Mouse (Mus musculus): ENCODE results near the gene Fbxw8. TPM values are rescaled to one million over a fixed set of nuclear protein-coding genes. Genes with fewer than 3 reads are reported as not detected.

Gene Fbxw8
- polyA plus RNA-seq, 1 experiment: 37.1 TPM

- no peaks in the 10 kb centered on the region for H3K9me3 ChIP-seq (replicated peaks; ENCODE audit: control insufficient read depth, insufficient read depth, low read length, poor library complexity, severe bottlenecking)
- H3K4me3 ChIP-seq (ENCODE audit: low read depth, low read length): no peak overlapping the region
- H3K27ac ChIP-seq (ENCODE audit: insufficient read depth, low read length): no peak overlapping the region
- H3K9ac ChIP-seq (ENCODE audit: low read depth, poor library complexity, severe bottlenecking): no peak overlapping the region
- peaks cover 5% of the 10 kb centered on the region; the same call in 1 of the 2 replicates for H3K36me3 ChIP-seq (ENCODE audit: control insufficient read depth, insufficient read depth, low read length, poor library complexity, severe bottlenecking)
- H3K27me3 ChIP-seq (ENCODE audit: control insufficient read depth, insufficient read depth, low read length, poor library complexity, severe bottlenecking): no peaks in the 10 kb centered on the region
- TF ChIP-seq CTCF (IDR thresholded peaks at IDR 0.05; ENCODE audit: low read depth, low read length) (no peak), EP300 (IDR thresholded peaks at IDR 0.05; ENCODE audit: insufficient read depth, low read depth, low read length) (no peak), POLR2A (IDR thresholded peaks at IDR 0.05; ENCODE audit: insufficient read depth, low read length) (no peak)
- H3K4me1 ChIP-seq (ENCODE audit: control insufficient read depth, insufficient read depth, low read length): no peaks in the 10 kb centered on the region
Measured at GRCm38 (mm10) chr5:118142471-118142870, 12.8 kb downstream of the Fbxw8 start.

- Histone ChIP-seq H3K27ac (ENCODE audit: insufficient read depth, low read length) (no peak overlapping the region), H3K4me3 (ENCODE audit: low read depth, low read length) (no peak overlapping the region), H3K4me1 (ENCODE audit: control insufficient read depth, insufficient read depth, low read length) (no peaks in the 10 kb centered on the region), H3K36me3 (ENCODE audit: control insufficient read depth, insufficient read depth, low read length, poor library complexity, severe bottlenecking) (peaks cover 5% of the 10 kb centered on the region; the same call in 1 of the 2 replicates), H3K27me3 (ENCODE audit: control insufficient read depth, insufficient read depth, low read length, poor library complexity, severe bottlenecking) (no peaks in the 10 kb centered on the region), H3K9me3 (replicated peaks; ENCODE audit: control insufficient read depth, insufficient read depth, low read length, poor library complexity, severe bottlenecking) (no peaks in the 10 kb centered on the region), H3K9ac (ENCODE audit: low read depth, poor library complexity, severe bottlenecking) (no peak overlapping the region)
- TF ChIP-seq POLR2A (IDR thresholded peaks at IDR 0.05; ENCODE audit: insufficient read depth, low read length): no peak
- TF ChIP-seq CTCF (IDR thresholded peaks at IDR 0.05; ENCODE audit: low read depth, low read length): no peak
- TF ChIP-seq EP300 (IDR thresholded peaks at IDR 0.05; ENCODE audit: insufficient read depth, low read depth, low read length): no peak
Measured at GRCm38 (mm10) chr5:118139630-118140029, 15.6 kb downstream of the Fbxw8 start.

- H3K36me3 ChIP-seq (ENCODE audit: control insufficient read depth, insufficient read depth, low read length, poor library complexity, severe bottlenecking): no peaks in the 10 kb centered on the region
- no peak overlapping the region for H3K9ac ChIP-seq (ENCODE audit: low read depth, poor library complexity, severe bottlenecking)
- no peaks in the 10 kb centered on the region for H3K27me3 ChIP-seq (ENCODE audit: control insufficient read depth, insufficient read depth, low read length, poor library complexity, severe bottlenecking)
- H3K4me3 ChIP-seq (ENCODE audit: low read depth, low read length): no peak overlapping the region
- no peaks in the 10 kb centered on the region for H3K4me1 ChIP-seq (ENCODE audit: control insufficient read depth, insufficient read depth, low read length)
- no peak overlapping the region for H3K27ac ChIP-seq (ENCODE audit: insufficient read depth, low read length)
- no peaks in the 10 kb centered on the region for H3K9me3 ChIP-seq (replicated peaks; ENCODE audit: control insufficient read depth, insufficient read depth, low read length, poor library complexity, severe bottlenecking)
- TF ChIP-seq EP300 (IDR thresholded peaks at IDR 0.05; ENCODE audit: insufficient read depth, low read depth, low read length): no peak
- no peak for TF ChIP-seq CTCF (IDR thresholded peaks at IDR 0.05; ENCODE audit: low read depth, low read length)
- no peak for TF ChIP-seq POLR2A (IDR thresholded peaks at IDR 0.05; ENCODE audit: insufficient read depth, low read length)
Measured at GRCm38 (mm10) chr5:118136391-118136790, 18.9 kb downstream of the Fbxw8 start.

DNA sequence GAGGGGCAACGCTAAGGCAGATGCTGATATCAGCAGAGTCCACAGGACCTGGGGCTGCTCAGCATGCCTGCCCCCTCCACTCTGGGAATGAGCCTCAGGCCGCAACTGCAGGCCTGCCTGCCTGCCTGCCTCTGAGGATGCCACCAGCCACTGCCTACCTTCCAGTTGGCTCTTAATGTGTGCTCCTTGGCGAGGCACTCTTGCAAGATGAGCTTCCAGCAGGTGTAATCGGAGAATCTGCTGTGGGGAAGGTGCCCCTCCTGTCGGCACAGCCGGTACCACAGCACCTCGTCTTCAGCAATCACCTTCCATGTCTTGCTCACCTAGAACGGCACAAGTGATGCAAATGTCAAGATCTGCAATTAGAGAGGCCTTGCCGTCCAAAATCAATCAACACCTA lies 26.6 kb downstream of the Fbxw8 start:
- H3K36me3 ChIP-seq (ENCODE audit: control insufficient read depth, insufficient read depth, low read length, poor library complexity, severe bottlenecking): peaks cover 3% of the 10 kb centered on the region; the same call in 1 of the 2 replicates
- TF ChIP-seq EP300 (IDR thresholded peaks at IDR 0.05; ENCODE audit: insufficient read depth, low read depth, low read length): no peak
- TF ChIP-seq POLR2A (IDR thresholded peaks at IDR 0.05; ENCODE audit: insufficient read depth, low read length): no peak
- TF ChIP-seq CTCF (IDR thresholded peaks at IDR 0.05; ENCODE audit: low read depth, low read length): no peak
- no peak overlapping the region for H3K9ac ChIP-seq (ENCODE audit: low read depth, poor library complexity, severe bottlenecking)
- H3K9me3 ChIP-seq (replicated peaks; ENCODE audit: control insufficient read depth, insufficient read depth, low read length, poor library complexity, severe bottlenecking): no peaks in the 10 kb centered on the region
- H3K4me3 ChIP-seq (ENCODE audit: low read depth, low read length): no peak overlapping the region
- H3K27me3 ChIP-seq (ENCODE audit: control insufficient read depth, insufficient read depth, low read length, poor library complexity, severe bottlenecking): no peaks in the 10 kb centered on the region
- H3K4me1 ChIP-seq (ENCODE audit: control insufficient read depth, insufficient read depth, low read length): no peaks in the 10 kb centered on the region
- H3K27ac ChIP-seq (ENCODE audit: insufficient read depth, low read length): no peak overlapping the region

DNA sequence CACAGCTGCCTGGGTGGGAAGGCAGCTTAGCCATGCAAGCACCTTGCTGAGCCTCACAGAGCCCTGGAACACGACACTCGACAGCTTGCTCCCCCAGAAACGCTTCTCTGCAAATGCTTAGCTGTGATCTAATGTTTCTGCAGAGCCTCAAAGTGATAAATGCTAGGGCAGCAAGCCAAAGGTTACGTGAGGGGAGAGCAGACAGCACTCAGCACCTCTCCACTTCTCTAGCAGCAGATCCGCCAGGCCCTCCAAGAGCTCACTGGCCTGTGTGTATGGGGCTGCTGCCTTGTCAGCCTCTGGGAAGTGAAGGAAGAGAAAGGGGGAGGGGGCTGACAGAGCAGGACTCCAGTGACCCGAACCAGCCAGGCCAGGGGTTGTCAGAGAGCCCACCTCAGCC lies 27.1 kb downstream of the Fbxw8 start:
- H3K9ac ChIP-seq (ENCODE audit: low read depth, poor library complexity, severe bottlenecking): no peak overlapping the region
- no peaks in the 10 kb centered on the region for H3K4me1 ChIP-seq (ENCODE audit: control insufficient read depth, insufficient read depth, low read length)
- H3K9me3 ChIP-seq (replicated peaks; ENCODE audit: control insufficient read depth, insufficient read depth, low read length, poor library complexity, severe bottlenecking): no peaks in the 10 kb centered on the region
- H3K36me3 ChIP-seq (ENCODE audit: control insufficient read depth, insufficient read depth, low read length, poor library complexity, severe bottlenecking): peaks cover 3% of the 10 kb centered on the region; the same call in 1 of the 2 replicates
- H3K27ac ChIP-seq (ENCODE audit: insufficient read depth, low read length): no peak overlapping the region
- no peak overlapping the region for H3K4me3 ChIP-seq (ENCODE audit: low read depth, low read length)
- TF ChIP-seq EP300 (IDR thresholded peaks at IDR 0.05; ENCODE audit: insufficient read depth, low read depth, low read length) (no peak), CTCF (IDR thresholded peaks at IDR 0.05; ENCODE audit: low read depth, low read length) (no peak), POLR2A (IDR thresholded peaks at IDR 0.05; ENCODE audit: insufficient read depth, low read length) (no peak)
- no peaks in the 10 kb centered on the region for H3K27me3 ChIP-seq (ENCODE audit: control insufficient read depth, insufficient read depth, low read length, poor library complexity, severe bottlenecking)

DNA sequence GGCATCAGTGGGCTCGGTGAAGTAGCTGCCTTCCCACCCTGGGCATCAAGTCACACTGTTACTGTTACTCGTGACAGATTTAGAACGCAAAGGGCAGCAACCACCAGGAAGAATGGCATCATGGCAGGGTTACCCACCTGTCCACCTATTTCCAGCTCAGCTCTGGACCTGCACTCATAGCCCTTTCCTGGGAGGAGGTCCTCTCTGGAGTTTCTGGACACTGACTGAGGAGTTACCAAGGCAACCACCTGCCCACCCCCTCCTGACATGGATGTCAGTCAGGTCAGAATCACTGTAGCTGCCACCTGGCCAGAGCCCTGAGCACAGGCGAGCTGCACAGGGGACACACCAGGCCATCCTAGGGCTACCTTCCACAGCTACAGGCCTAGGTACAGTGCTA lies 28.6 kb downstream of the Fbxw8 start:
- Histone ChIP-seq H3K9me3 (replicated peaks; ENCODE audit: control insufficient read depth, insufficient read depth, low read length, poor library complexity, severe bottlenecking) (no peaks in the 10 kb centered on the region), H3K4me3 (ENCODE audit: low read depth, low read length) (no peak overlapping the region), H3K27ac (ENCODE audit: insufficient read depth, low read length) (no peak overlapping the region), H3K4me1 (ENCODE audit: control insufficient read depth, insufficient read depth, low read length) (no peaks in the 10 kb centered on the region), H3K36me3 (ENCODE audit: control insufficient read depth, insufficient read depth, low read length, poor library complexity, severe bottlenecking) (peaks cover 3% of the 10 kb centered on the region; the same call in 1 of the 2 replicates), H3K9ac (ENCODE audit: low read depth, poor library complexity, severe bottlenecking) (no peak overlapping the region), H3K27me3 (ENCODE audit: control insufficient read depth, insufficient read depth, low read length, poor library complexity, severe bottlenecking) (no peaks in the 10 kb centered on the region)
- TF ChIP-seq EP300 (IDR thresholded peaks at IDR 0.05; ENCODE audit: insufficient read depth, low read depth, low read length) (no peak), CTCF (IDR thresholded peaks at IDR 0.05; ENCODE audit: low read depth, low read length) (no peak), POLR2A (IDR thresholded peaks at IDR 0.05; ENCODE audit: insufficient read depth, low read length) (no peak)
